ENCODE assay signal across 8 mouse cellular contexts in the genomic region with DNA sequence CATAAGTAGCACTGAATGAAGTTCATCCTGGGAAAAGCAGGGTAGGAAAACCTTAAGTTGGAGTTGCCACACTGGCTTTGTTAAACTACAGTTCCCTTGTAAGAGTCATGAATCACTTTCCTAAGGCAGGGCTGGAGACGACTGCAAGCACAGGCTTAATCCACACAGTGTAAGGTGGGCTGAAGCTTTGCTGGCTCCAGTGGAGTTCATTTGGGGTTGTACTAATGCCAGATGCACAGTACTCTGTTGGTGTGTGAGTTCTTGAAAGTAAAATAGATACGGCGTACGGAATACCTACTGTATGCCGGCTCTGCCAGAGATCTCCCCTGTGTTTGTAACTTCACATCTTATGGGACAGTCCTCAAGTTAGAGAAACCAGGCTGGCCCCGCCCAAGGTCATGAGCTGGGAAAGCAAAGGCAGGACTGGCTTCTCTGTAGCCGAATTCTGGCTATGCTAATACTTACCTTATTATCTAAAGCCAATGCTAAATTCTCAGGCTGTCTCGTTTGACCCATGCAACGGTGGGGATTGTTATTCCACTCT. TPM values are rescaled to one million over a fixed set of nuclear protein-coding genes. Genes with fewer than 3 reads are reported as not detected.
DNase-seq lines count a peak whose midpoint lies in the region; ATAC-seq lines count a peak whose summit lies in the region.

No protein-coding gene starts in this region.

- H3K27ac ChIP-seq in lung, embryonic 16.5 days (ENCODE audit: low read length) = peak overlapping the region; percentile 72
- peak overlapping the region; percentile 88 for H3K27ac ChIP-seq in forebrain, embryonic 15.5 days (replicated peaks)
- peak overlapping the region; percentile 91 for H3K27ac ChIP-seq in kidney, embryonic 16.5 days (ENCODE audit: low read length)
- peak overlapping the region; percentile 82 for H3K27ac ChIP-seq in neural tube, embryonic 14.5 days (ENCODE audit: low read depth, low read length)

- no peak for DNase-seq in lung, postnatal 36 days
- no peak for DNase-seq in left cerebral cortex, adult 8-10 months (ENCODE audit: low spot score in 2 of 2)
- DNase-seq in layer of hippocampus, postnatal 36 days = no peak

- peaks cover 2% of the 10 kb centered on the region; the same call in 1 of the 2 replicates for H3K9me3 ChIP-seq in lung, embryonic 16.5 days (ENCODE audit: control insufficient read depth, low read length)
- H3K9me3 ChIP-seq in forebrain, embryonic 15.5 days = no peaks in the 10 kb centered on the region
- H3K9me3 ChIP-seq in kidney, embryonic 16.5 days (ENCODE audit: low read length) = no peaks in the 10 kb centered on the region
- H3K9me3 ChIP-seq in neural tube, embryonic 14.5 days (ENCODE audit: control insufficient read depth, low read length) = no peaks in the 10 kb centered on the region

- peak; percentile 31 for ATAC-seq in lung, embryonic 16.5 days (ENCODE audit: low read depth)
- peak; percentile 18; the same call in 1 of the 2 replicates for ATAC-seq in forebrain, embryonic 15.5 days (replicated peaks)
- peak; percentile 52; the same call in 1 of the 2 replicates for ATAC-seq in kidney, embryonic 16.5 days (ENCODE audit: low FRiP score, low TSS enrichment)
- ATAC-seq in neural tube, embryonic 14.5 days (ENCODE audit: low read depth) = peak; percentile 22
- no peak for ATAC-seq in megakaryocyte progenitor cell, adult 5-6 weeks (replicated peaks; ENCODE audit: poor library complexity)

- H3K27me3 ChIP-seq in lung, embryonic 16.5 days (ENCODE audit: control insufficient read depth, insufficient read depth, low read depth, low read length) = no peaks in the 10 kb centered on the region
- no peaks in the 10 kb centered on the region for H3K27me3 ChIP-seq in forebrain, embryonic 15.5 days
- H3K27me3 ChIP-seq in kidney, embryonic 16.5 days (ENCODE audit: insufficient read depth, low read length) = no peaks in the 10 kb centered on the region
- H3K27me3 ChIP-seq in neural tube, embryonic 14.5 days (ENCODE audit: control insufficient read depth, insufficient read depth, low read length) = no peaks in the 10 kb centered on the region

- H3K36me3 ChIP-seq in lung, embryonic 16.5 days (ENCODE audit: control insufficient read depth, insufficient read depth, low read length) = no peaks in the 10 kb centered on the region
- H3K36me3 ChIP-seq in forebrain, embryonic 15.5 days = no peaks in the 10 kb centered on the region
- no peaks in the 10 kb centered on the region for H3K36me3 ChIP-seq in kidney, embryonic 16.5 days (ENCODE audit: insufficient read depth, low read length)
- no peaks in the 10 kb centered on the region for H3K36me3 ChIP-seq in neural tube, embryonic 14.5 days (ENCODE audit: control insufficient read depth, insufficient read depth, low read length)

- peak overlapping the region; percentile 67 for H3K9ac ChIP-seq in lung, embryonic 16.5 days (ENCODE audit: low read length)
- H3K9ac ChIP-seq in forebrain, embryonic 15.5 days (replicated peaks) = peak overlapping the region; percentile 74
- H3K9ac ChIP-seq in kidney, embryonic 16.5 days (replicated peaks; ENCODE audit: low read length) = peak overlapping the region; percentile 80
- peak overlapping the region; percentile 80 for H3K9ac ChIP-seq in neural tube, embryonic 14.5 days (replicated peaks; ENCODE audit: low read depth, low read length)

- 56% methylated on average over 9 of the region's 9 CpGs for WGBS in lung, embryonic 16.5 days
- WGBS in forebrain, embryonic 15.5 days = 72% methylated on average over 9 of the region's 9 CpGs
- 62% methylated on average over 9 of the region's 9 CpGs for WGBS in kidney, embryonic 16.5 days
- WGBS in neural tube, embryonic 14.5 days = 77% methylated on average over 9 of the region's 9 CpGs

- 0 out of 2 replicates have a peak, but pooled peaks cover 4% of the 10 kb centered on the region for H3K4me1 ChIP-seq in lung, embryonic 16.5 days (replicated peaks; ENCODE audit: control insufficient read depth, insufficient read depth, low read length)
- peaks cover 17% of the 10 kb centered on the region for H3K4me1 ChIP-seq in forebrain, embryonic 15.5 days
- peaks cover 17% of the 10 kb centered on the region for H3K4me1 ChIP-seq in kidney, embryonic 16.5 days (ENCODE audit: insufficient read depth, low read length)
- H3K4me1 ChIP-seq in neural tube, embryonic 14.5 days (ENCODE audit: control insufficient read depth, insufficient read depth, low read length) = peaks cover 4% of the 10 kb centered on the region; the same call in 1 of the 2 replicates

- peak overlapping the region; percentile 44 for H3K4me3 ChIP-seq in lung, embryonic 16.5 days (ENCODE audit: low read length)
- peak overlapping the region; percentile 47; the same call in 1 of the 2 replicates for H3K4me3 ChIP-seq in forebrain, embryonic 15.5 days
- H3K4me3 ChIP-seq in kidney, embryonic 16.5 days (ENCODE audit: low read length) = peak overlapping the region; percentile 54
- H3K4me3 ChIP-seq in neural tube, embryonic 14.5 days (ENCODE audit: low read depth, low read length) = peak overlapping the region; percentile 38; the same call in 1 of the 2 replicates

- H3K4me2 ChIP-seq in lung, embryonic 16.5 days (ENCODE audit: low read depth, low read length) = peak overlapping the region; percentile 68
- peak overlapping the region; percentile 72 for H3K4me2 ChIP-seq in forebrain, embryonic 15.5 days (replicated peaks)
- H3K4me2 ChIP-seq in kidney, embryonic 16.5 days (replicated peaks; ENCODE audit: low read depth, low read length) = peak overlapping the region; percentile 72
- peak overlapping the region; percentile 68 for H3K4me2 ChIP-seq in neural tube, embryonic 14.5 days (ENCODE audit: low read depth, low read length)

RNA-seq across cellular contexts. Expression of a gene that starts 3.3 kb away (rescaled TPM):
- 11.4 and 13.4 TPM in 2 replicates for polyA plus RNA-seq in lung, embryonic 16.5 days (2015; fragmentation: Nextera tagmentation; extraction: Ambion mirVana)
- polyA plus RNA-seq in forebrain, embryonic 15.5 days (2015; fragmentation: Nextera tagmentation; extraction: Ambion mirVana) = 1.9 and 2.3 TPM in 2 replicates
- 11.7 and 12.3 TPM in 2 replicates for polyA plus RNA-seq in kidney, embryonic 16.5 days (2015; fragmentation: Nextera tagmentation; extraction: Ambion mirVana)
- polyA plus RNA-seq in neural tube, embryonic 14.5 days (2014; fragmentation: Nextera tagmentation; extraction: Ambion mirVana) = 2.9 and 3.1 TPM in 2 replicates
- 1 to 10 TPM; 6.2 to 7.2 (median 6.6) TPM for total RNA-seq in left cerebral cortex, adult 8-10 months (2022)
- total RNA-seq in layer of hippocampus, postnatal 36 days (2021) = 1 to 10 TPM; 4.1 to 4.5 TPM
- not detected in 2 replicates for total RNA-seq in megakaryocyte progenitor cell, adult 5-6 weeks (2015)
- not detected in 2 replicates for total RNA-seq in megakaryocyte progenitor cell, adult 5-6 weeks (2017)
